Mouse (Mus musculus): ENCODE data around the gene Olfr905.

Olfr905 gene

DNA sequence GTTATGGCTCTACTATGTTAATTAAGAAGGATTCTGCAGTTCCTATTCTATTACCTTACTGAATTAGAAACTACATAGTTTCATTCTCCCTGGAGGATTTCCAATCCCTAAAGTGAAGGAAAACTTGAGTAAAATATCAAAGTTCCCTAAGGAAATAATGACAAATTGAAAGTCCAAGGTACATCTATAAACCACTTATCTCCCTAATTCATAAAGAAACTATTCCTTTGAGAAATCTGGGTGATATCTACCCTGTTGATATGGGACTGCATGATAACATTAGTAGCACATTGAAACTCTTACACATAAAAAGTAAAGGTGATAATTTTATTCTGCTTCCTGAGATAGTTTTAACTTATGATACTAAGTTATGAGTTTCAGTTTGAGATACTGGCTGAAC lies at the start of gene Olfr905:
TSS of gene Olfr905 (plus strand) at position 301 of the 400 bp plus-strand sequence.
- no peak for DNase-seq

DNA sequence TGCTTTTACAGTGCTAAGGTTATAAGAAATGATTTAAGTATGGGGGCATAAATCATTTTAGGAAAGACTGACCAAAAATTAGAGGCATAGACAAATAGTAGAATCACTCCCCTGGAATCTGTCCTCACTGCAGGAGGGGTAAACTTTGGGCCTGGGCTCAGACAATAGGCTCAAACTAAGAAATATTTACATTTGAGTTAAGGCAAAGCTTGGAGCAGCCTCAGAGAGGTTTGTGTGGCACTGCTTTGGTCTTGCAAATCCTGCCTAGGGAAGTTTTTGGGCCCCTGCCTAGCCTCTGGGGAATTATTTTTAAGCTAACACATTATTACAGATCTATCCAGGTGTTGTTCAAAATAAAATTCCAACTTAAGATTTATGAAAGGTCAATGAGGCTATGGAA lies 47.1 kb upstream of the Olfr905 start:
- no peak for DNase-seq

DNA sequence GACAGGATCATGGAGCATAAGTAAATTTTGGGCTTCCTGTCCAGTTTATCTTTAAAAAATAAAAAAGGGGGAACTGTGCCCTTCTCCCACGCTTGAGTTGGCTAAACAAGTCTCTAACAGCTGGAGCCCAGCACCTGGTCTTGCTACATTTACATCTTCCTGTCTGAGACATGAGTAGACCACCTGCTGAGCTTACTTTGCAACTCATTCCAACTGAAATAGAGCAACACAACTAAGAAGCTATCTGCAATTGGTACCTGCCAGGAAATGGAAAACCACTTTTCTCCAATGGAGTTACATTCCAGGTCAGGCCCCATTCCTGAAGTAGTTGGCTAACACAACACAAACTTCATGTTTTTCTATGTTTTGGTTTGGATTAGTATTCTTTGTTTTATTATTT lies 43.9 kb upstream of the Olfr905 start:
- DNase-seq = no peak

GRCm38 (mm10) chr9:38429155-38429554 lies 41.8 kb upstream of the Olfr905 start, which contains the start of gene Olfr901:
Gene Olfr901, plus strand, starts transcription at chr9:38429455.
- no peak for DNase-seq

GRCm38 (mm10) chr9:38447352-38447751 lies 23.6 kb upstream of the Olfr905 start, which contains the start of gene Olfr902:
Gene Olfr902, plus strand, starts transcription at chr9:38447652.
- no peak for DNase-seq

DNA sequence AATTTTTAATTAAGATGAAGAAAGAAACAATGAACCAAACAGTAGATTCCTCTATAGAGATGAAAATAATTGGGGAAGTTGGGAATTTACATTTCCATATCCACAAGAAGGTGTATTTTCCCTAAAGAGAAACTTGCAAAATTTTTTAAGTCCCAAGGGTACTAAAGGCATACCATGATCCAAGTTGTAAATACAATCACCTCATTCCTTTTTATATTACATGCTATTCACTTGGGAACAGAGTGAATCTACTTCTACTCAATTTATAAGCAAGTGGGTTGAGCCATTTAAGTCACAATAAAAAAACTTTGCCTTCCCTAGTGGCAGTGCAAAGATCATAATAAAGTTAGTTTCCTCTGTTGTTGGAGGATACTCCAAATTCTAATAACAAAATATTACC lies 8.1 kb upstream of the Olfr905 start, which contains the start of gene Olfr904:
TSS of gene Olfr904 (plus strand) at position 301 of the 400 bp plus-strand sequence.
- DNase-seq = no peak

DNA sequence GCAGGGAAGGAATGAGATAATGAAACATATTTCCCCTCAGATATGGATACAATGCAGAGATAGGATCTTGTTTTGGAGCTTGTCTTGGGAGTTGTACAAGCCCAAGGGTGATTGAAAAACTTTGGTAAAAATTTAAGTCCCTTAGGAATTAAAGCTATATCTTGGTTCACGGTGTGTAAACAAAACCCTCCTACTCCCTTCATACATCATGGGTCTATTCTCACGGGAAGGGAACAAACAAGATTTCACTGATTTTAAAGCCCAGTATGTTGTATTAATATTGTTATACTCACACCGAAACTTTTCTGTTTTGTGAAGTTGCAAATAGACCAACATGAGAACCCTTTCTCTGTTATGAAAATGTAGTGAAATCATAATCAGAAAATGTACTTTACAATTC lies 15.9 kb downstream of the Olfr905 start, which contains the start of gene Olfr906:
TSS of gene Olfr906 (plus strand) at position 301 of the 400 bp plus-strand sequence.
- no peak for DNase-seq

- no peak for DNase-seq
These were observed 24.6 kb downstream of the Olfr905 start, which contains the start of gene Olfr907 for GRCm38 (mm10) chr9:38495501-38495900. Gene Olfr907, plus strand, starts transcription at chr9:38495801.

GRCm38 (mm10) chr9:38512353-38512752 lies 41.4 kb downstream of the Olfr905 start:
- DNase-seq = peak; percentile 78

DNA sequence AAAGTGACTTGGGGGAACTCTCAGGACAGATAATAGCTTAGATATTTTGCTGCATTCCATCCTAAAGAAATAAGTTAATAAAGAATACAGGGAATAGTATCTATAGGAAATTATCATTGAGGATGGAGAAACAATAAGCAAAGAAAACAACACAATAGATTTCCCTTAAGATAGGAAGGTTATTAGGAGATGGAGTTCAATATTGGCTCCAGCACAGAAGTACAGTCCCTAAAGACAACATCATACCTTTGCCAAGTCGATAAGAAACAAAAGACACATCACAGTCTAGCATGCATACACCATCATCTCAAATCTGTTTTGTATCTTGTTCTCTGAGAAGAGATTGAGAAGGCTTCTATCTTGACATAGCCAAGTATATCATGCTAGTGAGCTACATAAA lies 50.4 kb downstream of the Olfr905 start, which contains the start of gene Olfr911-ps1:
TSS of gene Olfr911-ps1 (plus strand) at position 301 of the 400 bp plus-strand sequence.
- DNase-seq = no peak
